Mouse (Mus musculus) adrenal gland, postnatal 10 days (tissue): ENCODE measurements at regions not wholly inside any gene's neighbourhood (a gene's known extent, or its start where the extent isn't known, plus 50 kb on each side); places are given as distances from the start of the nearest gene placed in this dataset.

Experiments used
- DNase-seq: peaks from one replicate; pipeline ENCODE4 v3.0.0; 2021; ENCODE audit warnings: mixed read lengths

DNA sequence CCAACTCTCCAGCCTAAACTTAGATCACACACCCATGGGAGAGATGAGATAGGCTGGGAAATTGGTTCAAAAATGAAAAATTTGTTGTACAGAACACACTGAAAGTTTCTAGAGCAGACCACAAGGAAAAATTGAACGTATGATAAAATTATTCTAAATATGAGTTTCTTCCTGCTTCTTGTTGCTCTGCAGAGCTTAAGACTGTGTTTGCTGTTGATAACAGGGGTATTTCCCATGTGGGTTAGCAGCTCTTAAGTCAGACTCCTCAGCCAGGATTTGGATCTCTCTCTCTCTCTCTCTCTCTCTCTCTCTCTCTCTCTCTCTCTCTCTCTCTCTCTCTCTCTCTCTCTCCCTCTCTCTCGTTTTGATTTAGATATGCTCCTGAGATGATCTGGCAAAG is 173.5 kb upstream of the Stt3b start:
- no peak for DNase-seq

DNA sequence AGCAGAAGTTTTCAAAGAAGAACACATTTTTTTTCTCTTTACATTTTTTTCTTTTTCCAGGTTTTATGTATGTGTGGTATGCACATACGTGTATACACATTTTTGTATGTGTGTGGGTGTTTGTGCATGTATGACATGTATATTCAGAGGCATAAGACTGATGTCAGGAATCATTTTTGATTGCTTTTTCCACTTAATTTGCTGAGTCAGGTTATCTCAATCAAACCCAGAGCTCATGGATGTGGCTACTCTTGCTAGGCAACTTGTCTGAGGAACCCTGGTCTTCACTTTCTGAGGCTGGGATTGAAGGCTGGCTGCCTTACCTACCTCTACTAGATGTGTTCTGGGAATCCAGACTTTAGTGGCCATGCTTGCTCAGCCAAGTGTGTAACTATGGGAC is 174.2 kb upstream of the Stt3b start:
- DNase-seq: no peak

DNA sequence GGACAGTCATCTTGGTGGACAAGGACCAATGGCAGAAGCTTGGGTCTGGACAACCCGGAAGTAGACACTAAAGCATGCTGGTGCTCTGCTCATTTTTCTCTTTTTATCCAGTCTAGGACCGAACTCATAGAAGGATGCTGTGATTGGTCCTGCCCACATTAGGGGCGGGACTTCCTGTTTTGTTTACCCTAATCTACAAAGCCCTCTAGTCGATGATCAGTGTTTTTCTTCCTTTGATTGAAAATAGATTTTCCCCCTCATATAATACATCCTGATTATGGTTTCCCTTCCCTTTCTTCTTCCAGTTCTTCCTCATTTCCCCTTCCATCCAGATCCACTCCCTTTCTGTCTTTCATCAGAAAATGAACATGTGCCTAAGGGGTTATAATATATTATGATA is 175.0 kb upstream of the Stt3b start:
- DNase-seq: no peak

DNA sequence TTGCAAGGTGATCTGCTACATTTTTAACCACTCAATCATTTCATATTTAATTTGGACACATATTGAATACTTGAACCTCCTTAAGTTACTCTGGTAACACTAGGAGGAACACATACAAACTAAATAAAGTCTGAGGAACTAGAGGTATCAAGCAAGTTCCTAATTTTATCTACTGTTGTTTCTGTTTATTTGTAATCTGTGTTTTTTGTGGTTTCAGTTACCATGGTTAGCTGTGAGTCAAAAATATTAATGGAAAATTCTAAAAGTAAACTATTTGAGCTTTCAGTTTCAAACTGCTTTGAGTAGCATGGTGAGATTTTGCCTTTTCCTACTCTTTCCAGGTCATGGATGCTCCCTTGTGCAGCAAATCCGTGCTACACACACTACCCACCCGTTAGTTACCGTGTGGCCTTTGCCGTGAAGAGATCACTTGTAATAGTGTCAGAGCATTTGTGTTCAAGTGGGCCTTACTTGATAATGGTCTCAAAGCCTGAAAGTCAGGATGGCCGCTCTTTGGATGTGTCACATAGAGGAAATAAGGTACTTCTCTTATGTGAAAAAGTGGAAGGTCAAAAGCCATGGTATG is 177.0 kb upstream of the Stt3b start:
- DNase-seq: no peak

DNA sequence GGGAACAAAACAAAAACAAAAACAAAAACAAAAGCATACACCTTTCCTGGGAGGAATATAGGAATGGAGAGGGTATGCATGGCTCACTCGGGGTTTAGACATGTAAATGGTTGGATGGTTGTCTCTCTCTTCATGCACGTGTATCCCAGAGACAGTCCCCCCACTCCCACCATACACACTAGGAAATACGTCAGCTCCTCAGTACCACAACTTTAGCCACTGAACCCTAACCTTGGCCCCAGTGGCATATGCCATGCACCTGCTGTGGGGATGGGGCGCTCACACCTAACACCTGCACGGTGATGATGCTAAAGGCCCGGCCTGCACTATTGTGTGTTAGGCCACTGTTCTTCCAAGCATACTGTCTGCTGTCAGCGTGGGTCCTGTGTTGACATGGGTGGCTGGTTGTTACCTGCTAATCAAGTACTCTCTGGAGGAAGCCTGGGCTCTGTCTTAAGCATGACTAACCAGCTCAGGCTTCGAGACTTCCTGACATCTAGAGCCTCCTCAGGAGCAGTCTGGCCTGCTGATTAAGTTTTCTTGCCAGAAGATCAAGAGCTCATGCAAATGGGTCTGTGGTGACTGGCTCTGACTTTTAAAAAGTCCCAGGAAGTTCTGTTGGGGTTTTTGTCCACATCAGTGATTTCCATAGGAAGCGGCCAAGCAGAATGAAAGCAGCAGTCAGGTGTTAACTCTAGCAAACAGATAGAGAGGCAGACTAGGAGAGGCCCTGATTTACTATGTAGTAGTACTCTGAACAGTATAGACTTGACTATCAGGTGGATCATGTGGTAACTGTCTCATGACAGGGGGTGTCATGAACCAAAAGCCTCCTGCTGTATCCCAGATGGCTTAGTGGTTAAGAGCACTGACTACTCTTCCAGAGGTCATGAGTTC is 178.9 kb upstream of the Stt3b start:
- no peak for DNase-seq

DNA sequence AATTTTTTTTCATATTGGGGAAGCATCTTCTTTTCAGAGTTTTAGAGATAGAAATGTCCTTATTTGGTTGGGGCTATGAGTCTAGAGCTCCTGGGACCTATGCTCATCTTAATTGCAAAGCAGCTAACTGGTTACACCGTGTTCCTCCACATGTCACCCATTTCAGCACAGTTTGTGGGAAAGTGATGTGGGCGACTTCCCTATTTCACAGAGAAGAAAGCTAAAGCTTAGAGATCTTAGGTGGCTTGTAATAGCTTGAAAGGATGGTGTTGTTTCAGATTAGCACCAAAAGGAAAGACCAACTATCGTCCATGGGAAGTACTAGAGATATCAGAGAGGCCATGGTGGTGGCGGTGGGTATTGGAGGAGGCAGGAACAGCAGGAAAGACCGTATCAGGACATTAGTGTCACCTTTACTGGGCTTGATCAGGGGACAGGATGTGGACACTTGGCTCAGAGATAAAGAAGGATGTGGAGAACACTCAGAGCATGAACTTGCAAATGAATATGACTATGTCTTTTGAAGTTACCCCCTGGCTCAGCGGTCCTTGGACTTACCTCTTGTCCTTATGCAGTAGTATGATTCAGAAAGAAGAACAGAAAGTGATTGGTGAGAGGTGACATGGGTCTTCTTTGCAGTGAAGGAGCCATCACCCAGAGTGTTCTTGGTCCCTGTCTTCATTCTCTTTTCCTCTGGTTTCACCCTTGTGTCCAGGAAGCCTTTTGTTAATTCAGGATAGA is 182.4 kb upstream of the Stt3b start:
- DNase-seq: no peak

DNA sequence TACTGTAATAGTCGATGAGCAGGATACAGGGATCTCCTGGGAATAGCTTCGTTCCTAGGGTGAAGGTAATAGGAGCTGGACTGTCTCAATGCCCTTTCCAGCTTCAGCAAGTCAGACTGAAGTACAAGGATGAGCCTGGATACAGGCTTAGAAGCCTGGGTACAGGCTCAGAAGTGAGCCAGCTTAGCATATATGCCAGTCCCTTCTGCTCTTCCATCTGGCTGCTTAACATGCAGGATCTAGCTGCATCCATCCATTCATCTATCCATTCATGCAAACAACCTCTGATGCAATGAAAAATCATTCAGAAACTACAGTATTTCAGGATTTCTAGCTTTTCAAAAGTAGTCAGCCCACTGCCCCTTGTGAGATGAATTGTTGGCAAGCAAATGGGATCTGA is 183.5 kb upstream of the Stt3b start:
- DNase-seq: no peak

DNA sequence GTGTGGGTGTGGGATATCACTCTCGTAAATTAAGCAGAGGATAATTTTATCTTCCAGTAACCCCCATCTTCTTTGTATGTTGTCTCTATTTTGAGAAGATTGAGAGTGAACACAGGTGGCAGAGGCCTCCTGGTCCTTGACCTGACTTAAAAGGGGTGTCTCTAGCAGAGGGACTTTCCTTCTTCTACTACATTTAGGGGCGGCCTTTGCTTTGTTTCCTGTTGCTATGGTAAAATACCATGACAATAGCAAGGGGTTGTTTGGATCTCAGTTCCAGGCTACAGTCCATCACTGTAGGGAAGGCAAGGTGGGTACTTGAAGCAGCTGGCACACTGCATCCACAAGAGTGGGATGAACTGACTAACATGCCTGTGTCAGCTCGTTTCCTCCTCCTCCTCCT is 189.3 kb upstream of the Stt3b start:
- DNase-seq: no peak

DNA sequence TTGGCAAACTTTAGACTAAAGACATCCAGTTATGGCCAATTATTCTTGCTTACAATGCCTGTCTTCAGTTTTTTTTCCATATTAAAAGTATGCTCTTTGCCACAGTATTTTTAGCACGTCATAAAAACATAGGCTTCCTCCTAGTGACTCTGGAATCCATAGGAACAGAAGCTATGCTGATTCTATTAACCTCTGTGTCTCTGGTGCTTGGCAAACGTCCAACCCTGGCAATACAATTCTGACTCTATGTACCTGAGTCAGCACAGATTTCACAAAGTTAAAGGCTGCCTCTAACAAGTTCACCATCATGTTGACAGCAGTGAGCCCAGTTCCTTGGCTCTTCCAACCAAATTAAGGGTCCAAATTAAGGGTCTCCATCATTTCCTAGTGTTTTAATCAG is 194.6 kb upstream of the Stt3b start:
- DNase-seq: no peak

DNA sequence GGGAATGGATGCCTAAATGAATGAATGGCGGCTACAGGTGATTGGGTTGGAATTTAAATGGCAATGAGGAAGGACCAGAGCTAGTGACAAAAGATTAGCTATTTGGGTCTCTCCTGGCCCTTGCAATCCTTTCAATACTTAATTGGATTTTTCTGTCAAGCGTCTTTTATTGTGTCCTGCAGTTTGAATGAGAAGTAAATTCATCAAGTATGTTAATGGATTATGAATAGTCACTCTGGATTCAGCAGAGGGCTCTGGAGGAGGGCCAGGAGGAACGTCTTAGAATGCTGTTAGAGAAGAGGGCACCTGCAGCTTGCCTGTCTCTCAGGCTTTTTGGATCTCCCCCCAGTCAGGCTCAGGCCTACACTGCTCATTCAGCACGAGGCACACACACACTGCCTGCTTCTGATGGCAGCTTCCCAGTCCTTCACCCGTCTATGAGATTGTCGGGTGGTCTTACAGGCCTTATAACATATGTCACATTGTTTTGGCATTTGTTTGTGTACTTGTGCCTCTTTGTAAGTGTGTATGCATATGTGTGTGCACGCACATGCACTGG is 197.0 kb upstream of the Stt3b start:
- DNase-seq: no peak

DNA sequence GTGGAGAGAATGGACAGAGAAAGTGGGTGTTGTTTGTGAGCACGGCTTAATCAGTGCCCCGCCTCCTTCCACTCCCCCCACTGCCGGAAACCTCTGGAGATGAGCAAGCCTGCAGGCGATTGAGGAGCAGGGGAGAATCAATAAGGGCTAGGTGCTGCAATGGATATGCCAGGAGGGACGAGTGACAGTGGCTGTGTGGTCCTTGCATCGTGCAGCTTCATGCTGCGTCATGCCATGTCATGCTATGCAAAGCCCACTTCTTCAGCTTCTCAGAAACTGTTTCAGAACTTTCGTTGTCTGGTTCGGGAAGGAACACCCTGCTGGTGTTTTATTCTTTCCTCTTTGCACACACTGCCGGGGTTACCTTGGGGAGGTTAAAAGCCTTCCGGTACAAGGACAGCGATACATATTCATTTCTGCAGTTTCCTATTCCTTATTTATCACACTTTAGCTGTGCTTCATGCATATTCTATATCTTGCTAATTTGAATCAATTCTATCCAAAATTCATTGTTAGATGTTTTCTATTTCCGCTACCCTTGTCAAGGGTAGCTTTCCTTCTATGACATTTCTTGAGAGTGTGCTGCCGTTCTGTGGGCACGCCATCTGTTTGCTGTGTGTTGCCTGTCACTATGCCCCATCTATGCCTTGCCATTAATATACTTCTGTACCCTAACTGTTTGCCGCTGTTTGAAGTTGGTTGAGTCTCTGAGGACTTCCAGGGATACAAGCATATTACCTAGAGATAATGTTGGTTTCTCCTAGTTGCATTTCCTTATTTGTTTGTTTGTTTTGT is 202.8 kb upstream of the Stt3b start:
- DNase-seq: peak; percentile 9

DNA sequence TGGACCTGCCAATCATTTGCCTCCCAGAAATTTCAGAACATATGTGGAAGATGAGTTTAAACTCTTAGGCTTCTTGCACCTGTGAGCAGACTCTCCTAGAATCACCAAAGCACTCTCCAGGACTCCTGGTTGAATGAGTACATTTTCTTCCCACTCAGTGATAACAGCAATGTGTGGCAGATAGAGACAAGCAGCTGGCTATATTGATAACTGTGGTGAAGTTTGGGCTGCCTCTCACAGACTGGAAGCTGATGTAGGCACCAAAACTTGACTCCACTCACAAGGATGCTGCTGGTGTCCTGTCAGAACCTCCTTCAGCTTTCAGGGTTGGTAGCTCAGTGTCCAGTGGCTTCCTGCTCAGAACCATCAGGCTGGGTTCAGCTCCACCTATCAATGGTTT is 207.7 kb upstream of the Stt3b start:
- no peak for DNase-seq

DNA sequence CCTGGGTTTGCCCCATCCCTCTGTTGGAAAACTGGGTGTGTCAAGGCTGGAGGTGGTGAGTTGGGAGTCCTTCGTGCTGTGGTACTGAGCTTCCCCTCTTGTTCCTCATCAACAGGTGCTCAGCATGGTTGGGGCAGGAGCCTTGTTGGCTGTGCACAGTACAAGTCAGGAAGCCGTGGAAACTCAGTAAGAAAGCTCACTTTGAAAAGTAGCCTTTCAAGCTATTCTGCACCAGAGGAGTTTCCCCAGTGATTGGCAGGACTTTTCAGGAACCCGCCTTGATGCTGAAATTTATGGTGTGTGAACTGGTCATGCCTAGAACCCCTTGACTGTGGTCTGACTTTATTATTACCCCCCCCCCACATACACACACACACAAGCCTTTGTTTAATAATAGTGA is 213.9 kb upstream of the Stt3b start:
- DNase-seq: no peak

DNA sequence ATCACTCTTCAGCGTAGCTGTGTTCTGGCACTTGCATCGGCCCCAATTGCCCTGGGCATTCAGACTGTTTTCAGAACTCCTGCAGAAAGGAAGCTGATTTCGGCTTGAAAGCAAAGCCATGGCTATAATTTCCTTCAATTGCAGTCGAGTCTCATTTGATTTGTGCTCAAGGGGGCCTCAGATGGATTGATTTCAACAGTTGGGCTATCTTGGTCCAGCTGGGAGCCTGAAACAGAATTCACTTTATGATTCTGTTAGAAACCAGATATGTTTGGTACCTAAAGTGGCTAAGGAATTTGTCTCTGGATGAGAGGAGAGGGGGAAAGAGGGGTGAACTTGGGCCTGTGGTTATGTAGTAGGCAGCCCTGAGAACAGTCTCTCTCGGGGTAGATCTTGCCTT is 214.4 kb upstream of the Stt3b start:
- DNase-seq: no peak

DNA sequence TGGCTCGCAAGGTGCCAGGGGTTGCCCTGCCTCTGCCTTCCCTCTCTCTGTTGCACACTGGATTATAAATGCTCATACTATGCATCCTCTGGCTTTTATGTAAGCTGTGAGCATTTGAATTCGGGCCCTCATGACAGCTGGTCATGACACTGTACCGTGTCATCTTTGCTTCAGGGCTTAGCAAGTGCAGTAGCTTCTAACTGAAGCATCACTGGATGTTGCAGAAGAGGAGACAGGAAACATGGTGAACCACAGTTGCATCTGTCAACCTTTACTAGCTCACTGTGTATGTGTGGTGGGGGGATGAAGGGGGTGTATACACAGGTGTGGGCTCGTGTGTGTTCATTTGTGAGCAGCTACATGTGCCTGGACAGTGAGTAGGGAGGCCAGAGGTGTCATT is 216.1 kb upstream of the Stt3b start:
- DNase-seq: no peak

DNA sequence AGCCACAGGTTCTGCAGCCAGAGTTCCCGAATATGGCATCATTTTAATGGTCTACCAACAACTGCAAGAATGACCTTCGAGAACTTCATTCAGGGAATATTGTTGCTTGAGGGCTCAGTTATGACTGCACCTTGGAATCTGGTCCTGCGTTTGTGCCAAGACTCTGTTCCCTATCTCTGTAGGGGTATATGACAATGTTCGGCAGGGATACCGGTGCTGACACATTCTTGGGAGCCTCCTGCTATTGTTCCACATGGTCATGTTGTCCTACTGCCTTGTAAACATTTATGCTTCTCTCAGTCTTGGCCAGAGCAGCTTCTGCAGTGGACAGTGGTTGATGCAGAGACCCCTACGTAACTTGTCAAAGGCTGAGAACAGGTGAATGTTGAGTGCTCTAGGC is 216.8 kb upstream of the Stt3b start:
- DNase-seq: no peak

DNA sequence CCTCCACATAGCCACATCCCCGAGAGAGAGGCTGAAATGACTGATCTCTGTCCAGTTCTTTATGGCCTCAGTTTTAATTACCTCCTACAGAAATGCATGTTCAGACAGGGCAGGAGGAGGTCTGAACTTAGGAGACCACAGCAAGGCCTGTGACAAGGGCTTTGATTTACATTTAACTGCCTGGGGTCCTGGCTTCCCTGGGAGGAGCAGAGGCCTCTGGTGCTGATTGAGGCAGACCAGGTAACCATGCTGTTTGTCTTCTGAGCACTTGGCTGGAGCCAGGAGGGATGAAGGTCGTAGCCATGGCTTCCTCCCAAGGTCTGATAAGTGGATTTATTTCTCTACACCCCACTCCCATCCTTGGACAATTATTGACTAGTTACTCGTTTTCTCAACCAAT is 224.0 kb upstream of the Stt3b start:
- peak; percentile 34 for DNase-seq

DNA sequence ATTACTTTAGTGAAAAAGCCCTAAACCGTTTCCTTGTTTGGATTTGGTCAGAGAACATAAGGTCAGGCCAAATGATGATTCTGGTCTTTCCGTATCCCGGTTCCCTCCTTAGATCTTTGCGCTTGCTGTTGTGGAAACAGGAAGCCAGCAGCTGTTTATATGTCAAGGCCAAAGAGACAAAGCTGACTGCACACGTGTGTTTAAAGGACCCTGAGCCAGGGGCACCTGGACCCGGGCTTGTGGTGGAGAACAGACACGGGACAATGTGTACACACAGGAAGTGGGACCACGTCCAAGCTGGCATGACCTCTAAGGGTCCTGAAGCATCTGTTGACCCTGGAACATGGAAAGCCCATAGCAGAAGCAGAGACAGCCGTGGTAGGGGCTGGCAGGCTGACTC is 233.4 kb upstream of the Stt3b start:
- DNase-seq: peak; percentile 64

DNA sequence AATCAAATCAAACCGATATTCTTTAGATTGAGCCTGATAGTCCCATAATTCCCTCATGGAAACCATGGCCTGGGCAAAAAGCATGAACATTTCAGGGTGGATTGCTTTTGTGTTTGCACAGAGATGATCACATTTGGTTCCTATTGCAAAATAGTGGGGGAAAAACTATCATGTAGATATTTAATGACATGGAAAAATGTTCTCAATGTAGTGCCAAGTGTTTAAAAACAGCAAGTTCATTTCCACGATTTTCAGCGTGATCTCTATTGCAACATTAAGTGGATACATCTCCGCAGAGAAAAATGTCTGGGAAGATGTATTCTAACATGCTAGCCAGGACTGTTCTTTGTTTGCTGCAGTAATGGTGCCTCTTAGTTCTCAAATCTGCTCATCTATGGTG is 235.0 kb upstream of the Stt3b start:
- DNase-seq: no peak

DNA sequence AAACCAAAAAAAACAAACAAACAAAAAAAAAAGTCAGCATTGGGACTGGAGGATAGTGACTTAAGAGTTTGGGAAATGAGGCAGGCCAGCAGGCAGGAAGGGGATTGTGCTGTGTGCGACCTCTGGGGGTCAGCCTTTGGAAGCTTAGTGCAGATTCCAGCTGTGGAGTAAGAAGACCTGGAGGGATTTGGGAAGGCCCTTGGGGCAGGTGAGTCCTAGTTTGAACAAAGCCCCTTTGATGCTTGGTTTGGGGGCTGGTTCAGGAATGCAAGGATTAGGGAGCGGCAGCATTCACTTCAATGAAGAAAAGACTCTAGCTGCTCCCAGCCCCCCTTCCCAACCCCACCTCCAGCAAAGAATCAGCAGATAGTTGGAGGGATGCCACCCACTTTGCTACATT is 235.6 kb upstream of the Stt3b start:
- no peak for DNase-seq

DNA sequence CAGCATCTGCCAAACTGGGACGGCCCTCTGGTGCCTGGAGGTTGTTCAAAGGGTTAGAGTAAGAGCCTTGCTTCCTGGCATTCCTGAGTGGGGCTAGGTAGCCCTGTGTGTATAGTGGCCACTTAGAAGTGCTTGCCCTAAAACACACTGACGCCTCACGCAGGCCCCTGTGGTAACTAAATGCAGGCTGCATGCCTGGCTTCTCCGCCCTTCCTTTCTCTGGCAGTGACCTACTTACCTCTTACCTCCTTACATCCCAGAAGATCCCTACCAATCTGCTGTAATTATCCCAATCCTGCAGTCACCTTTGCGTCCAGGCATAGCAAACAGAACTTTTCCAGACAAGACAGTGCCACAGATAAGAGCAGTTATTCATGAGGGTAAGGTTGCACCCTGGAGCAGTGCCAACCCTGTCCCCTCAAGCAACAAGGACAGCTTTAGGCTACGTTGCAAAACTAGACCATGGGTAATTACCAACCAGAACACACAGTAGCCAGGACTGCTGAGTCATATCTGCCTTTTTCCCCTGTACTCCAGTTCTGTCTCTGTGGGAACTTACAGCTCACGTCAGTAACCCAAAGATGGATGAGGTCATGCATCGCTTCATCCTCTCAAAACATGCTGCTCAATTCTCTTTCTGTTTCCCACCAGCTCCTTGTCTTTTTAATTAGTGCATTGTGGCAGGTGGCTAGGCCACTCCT is 237.6 kb upstream of the Stt3b start:
- DNase-seq: peak; percentile 76
